Mouse (Mus musculus): ENCODE results near the gene Notch2.

Gene Notch2

DNA sequence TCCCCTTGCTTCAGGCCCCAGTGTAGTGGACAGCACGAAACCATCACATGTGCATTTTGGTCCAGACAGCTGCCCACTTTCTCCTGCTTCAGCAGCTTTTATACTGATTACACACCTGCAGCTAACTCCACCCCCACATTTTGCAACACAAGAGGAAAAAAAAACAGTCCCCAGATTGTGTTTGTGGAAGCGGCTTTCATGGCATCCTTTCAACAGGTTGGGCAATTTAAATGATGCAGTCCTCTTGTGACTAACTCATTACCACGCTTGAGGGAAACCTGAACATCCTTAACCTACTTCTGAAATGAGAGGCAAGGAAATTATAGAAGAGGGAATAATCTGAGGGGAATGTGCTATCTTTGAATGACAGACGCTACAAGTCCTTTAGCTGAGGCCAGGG is 15.0 kb upstream of the Notch2 start:
- no peak for DNase-seq

DNA sequence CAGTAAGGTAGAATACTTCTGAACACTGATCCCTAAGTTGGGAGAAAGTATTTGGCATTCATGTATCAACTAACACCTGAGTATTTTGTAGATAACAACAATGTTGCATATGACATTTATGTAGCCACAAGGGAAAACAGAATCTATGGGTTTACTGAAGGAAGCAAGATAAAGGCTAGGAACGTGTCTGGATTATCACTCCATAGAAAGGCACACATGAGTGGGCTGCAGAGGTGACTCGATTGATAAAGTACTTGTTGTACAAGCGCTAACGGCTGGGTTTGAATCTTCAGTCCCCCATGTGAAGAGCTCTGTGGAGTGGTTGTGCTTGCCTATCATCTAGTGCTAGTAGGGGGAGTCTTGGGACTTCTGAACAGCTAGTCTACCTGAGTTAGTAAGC is 9.8 kb upstream of the Notch2 start:
- DNase-seq, result no peak

DNA sequence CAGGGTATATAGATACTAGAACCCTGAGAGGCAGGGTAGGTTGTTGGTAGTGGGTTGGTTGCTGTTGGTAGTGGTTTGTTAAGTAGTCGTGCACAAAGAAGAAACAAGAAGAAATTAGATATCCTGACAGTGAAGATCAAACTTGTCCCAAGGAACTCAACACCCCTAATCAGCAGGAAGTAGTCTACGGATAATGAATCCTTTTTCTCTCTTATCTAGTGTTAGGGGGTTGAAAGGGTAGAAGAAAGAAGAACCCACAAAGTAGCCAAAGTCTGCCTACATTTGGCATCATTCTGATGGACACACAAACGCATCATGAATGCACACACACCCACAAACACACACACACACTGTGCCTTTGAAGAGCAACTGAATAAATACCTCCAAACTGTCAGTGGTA is 9.1 kb upstream of the Notch2 start:
- DNase-seq, result no peak

GRCm38 (mm10) chr3:98005306-98005705 is 8.0 kb upstream of the Notch2 start:
- DNase-seq, result no peak

- DNase-seq, result no peak
Measured at GRCm38 (mm10) chr3:98006046-98006691, 7.2 kb upstream of the Notch2 start.

DNA sequence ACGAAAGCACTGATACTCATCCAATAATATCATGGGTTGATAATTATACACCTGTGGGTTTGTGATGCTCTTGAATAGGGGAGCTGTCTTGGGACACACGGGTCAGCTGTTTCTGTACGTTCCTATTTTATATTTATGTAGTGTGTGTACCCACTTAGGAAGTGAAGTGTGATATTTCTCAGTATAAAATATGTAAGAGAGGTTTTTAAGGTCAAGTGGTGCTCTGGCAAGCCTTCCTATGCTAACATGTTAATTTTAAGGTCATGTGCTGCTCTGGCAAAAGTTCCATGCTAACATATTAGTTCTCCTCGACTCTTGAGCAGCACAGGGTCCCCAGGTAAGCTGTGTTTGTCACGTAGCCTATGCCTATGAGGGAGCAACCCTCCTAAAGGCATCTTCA is 6.4 kb upstream of the Notch2 start:
- DNase-seq, result no peak

- no peak for DNase-seq
Measured at GRCm38 (mm10) chr3:98008143-98008542, 5.2 kb upstream of the Notch2 start.

DNA sequence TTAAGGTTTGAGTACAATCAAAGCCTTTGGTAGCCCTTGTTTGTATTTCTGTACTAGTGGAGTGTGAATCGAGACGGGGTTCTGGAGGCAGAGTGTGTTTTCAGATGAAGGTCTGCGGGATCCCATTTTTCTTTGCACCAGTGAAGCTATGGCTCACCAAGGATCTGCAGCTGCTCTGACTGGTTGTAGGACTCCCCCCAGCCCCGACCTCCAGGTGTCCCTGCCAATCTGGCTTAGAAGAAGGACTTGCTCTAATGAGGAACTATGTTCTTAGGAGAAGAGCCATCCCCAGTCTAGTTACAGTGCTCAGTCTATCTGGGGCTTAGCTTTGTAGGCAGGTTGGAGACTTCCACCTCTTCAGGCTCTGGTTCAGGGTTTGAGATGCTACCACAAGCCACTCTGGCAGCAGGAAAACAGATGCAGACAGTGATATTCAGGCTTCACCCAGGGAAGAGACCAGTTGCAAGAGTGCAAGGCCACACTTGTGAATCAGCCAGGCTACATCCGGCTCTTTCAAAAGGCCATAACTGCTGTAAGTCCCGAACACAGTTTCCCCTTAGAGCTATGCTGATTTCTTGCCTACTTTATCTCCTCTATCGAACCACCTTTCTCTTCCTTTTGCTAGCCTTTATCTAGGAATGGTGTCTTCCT is 4.0 kb upstream of the Notch2 start:
- no peak for DNase-seq

DNA sequence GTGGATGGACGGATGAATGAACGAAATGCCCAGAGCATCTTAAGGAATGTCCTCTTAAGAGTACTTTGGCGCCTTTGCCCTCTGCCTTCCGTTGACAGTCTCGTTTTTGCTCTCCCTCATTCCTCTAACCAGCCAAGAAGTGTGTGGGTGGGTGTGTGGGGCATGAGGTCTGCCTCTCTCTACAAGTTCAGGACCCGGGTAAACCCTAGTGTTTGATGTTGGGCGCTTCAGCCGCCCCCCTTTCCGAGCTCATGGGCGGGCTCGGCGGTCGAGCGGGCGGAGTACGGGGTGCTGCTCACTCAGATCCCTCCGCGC is 284 bp upstream of the Notch2 start:
- DNase-seq, result no peak

- DNase-seq, result no peak
Measured at GRCm38 (mm10) chr3:98015205-98016171, 2.2 kb downstream of the Notch2 start.

DNA sequence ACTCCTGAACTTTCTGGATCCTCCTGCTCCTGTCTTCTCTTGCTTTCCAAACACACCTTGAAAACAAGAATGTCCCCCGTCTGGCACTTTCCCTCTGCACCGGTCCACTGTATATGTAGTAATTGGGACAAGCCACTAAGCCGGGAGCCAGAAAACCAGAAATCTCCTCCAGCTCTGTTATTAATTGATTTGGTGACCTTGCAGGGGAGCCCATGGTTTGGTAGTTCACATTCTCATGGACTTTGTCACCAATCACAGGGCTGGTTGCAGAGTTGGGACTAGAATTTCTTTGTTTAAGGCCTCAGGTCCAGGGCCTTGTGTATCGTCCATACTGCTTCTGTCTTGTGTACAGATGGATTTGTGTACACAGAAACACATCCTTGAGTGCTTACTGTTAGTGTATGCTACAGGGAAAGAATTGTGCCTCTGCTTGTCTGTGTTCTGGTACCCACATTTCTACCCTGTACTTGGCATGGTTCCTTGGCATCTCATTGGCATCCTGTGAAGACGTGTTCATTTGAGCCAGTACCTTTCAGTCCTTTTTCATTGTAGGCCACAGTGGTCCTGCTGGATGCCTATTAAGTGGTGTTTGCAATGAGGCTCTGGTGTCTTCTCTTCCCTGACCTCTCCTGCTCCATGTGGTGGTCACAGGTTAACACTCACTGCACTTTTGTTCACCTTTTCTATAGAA is 3.7 kb downstream of the Notch2 start:
- DNase-seq, result no peak

- no peak for DNase-seq
Measured at GRCm38 (mm10) chr3:98018187-98018586, 4.9 kb downstream of the Notch2 start.

GRCm38 (mm10) chr3:98020431-98021229 is 7.3 kb downstream of the Notch2 start:
- no peak for DNase-seq

- no peak for DNase-seq
Measured at GRCm38 (mm10) chr3:98024288-98024848, 11.0 kb downstream of the Notch2 start.

GRCm38 (mm10) chr3:98025521-98025920 is 12.2 kb downstream of the Notch2 start:
- no peak for DNase-seq

- no peak for DNase-seq
Measured at GRCm38 (mm10) chr3:98025921-98026880, 12.9 kb downstream of the Notch2 start.

- DNase-seq, result no peak
Measured at GRCm38 (mm10) chr3:98027371-98027774, 14.0 kb downstream of the Notch2 start.

GRCm38 (mm10) chr3:98028072-98028471 is 14.7 kb downstream of the Notch2 start:
- no peak for DNase-seq

- no peak for DNase-seq
Measured at GRCm38 (mm10) chr3:98028936-98029335, 15.6 kb downstream of the Notch2 start.

DNA sequence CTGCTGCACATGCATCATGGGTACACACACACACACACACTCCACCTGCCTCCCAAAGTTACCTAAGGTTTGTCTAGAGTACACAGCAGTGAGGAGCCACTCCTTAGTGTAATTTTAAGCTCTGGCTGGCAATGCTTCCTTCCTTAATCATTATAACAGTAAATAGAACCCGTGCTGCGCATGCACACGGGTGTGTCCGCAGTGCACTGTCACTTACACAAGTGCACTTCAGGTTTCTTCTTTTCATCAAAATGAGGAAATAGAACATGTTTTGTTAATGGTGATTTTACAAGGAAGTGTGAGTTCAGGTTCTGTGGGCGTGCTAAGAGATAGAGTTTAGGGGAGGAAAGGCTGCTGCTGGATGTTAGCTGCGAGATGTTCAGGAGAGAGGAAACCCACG is 17.8 kb downstream of the Notch2 start:
- DNase-seq, result no peak

DNA sequence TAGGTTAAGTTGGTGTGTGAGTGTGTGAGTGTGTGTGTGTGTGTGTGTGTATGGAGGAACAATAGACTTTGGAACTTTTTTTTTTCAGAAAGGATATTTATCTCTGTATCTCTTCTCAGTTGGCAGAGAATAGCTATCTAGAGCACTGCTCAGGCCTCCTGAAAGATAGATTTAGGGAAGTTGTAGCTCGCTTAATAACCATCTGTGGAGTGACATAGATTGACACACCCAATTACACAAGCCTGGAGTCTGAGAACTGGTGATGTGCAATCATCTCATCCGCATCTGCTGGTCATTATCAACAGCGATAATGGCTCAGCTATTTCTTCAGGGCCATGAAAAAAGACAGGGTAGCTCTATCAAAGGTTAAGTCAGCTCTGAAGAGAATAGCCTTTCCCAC is 18.9 kb downstream of the Notch2 start:
- DNase-seq, result no peak
